Mouse (Mus musculus): ENCODE data around the gene Oprm1. TPM values are rescaled to one million over a fixed set of nuclear protein-coding genes. Genes with fewer than 3 reads are reported as not detected.

Gene Oprm1
- polyA plus RNA-seq, 1 experiment from 2014 or later = not detected

DNA sequence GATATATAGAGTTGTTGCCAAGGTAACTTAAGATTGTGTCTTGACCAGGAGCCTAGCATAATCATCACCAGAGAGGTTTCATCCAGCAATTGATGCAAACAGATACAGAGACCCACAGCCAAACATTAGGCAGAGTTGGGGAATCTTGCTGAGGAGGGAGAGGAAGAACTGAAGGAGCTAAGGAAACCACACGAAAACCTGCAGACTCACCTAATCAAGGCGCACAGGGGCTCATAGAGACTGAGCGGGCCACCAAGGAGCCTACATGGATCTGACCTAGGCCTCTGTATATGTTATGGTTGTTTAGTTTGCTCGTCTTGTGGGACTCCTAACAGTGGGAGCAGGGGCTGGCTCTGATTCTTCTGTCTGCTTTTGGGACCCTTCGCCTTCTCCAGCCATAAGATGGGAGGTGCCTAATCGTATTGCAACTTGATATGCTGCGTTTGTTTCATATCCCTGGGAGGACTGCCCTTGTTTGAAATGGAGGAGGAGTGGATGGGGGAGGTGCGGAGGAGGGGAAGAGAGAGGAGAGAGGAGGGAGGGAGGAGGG, 318.4 kb downstream of the Oprm1 start:
- Histone ChIP-seq H3K9me3 (ENCODE audit: control insufficient read depth, low read length) (no peaks in the 10 kb centered on the region), H3K9ac (ENCODE audit: low read length) (no peak overlapping the region), H3K4me3 (ENCODE audit: low read length) (peak overlapping the region; percentile 19; the same call in 1 of the 2 replicates), H3K27ac (ENCODE audit: low read length) (peak overlapping the region; percentile 1; the same call in 1 of the 2 replicates), H3K4me2 (ENCODE audit: low read depth, low read length) (peak overlapping the region; percentile 45), H3K36me3 (ENCODE audit: control insufficient read depth, insufficient read depth, low read length) (no peaks in the 10 kb centered on the region), H3K27me3 (ENCODE audit: control insufficient read depth, insufficient read depth, low read depth, low read length) (no peaks in the 10 kb centered on the region), H3K4me1 (replicated peaks; ENCODE audit: control insufficient read depth, insufficient read depth, low read length) (no peaks in the 10 kb centered on the region; the same call in 1 of the 2 replicates)
- WGBS = 32% methylated on average over 7 of the region's 8 CpGs
- peak; percentile 77 for ATAC-seq (ENCODE audit: low read depth)

DNA sequence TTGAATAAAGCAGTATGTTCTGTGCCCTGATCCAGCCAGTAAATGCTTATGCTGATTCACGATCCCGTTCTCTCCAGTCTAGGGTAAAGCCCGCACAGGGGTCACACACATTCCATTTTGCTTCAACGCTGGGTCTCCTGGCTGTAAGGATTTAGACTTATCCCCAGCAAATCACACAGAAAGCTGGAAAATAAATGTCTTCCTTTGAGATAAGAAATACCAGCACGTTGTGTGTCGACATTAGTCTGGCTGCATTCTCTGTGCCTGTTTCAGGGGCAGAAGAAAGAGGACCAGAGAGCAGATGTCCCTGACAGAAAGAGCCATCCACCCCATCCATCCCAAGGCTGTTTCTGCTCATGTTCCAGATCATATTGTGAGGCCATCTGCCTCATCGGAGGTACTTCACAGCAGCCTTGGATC, 319.1 kb downstream of the Oprm1 start:
- H3K4me2 ChIP-seq (ENCODE audit: low read depth, low read length) = no peak overlapping the region
- 38% methylated on average over 7 of the region's 7 CpGs for WGBS

DNA sequence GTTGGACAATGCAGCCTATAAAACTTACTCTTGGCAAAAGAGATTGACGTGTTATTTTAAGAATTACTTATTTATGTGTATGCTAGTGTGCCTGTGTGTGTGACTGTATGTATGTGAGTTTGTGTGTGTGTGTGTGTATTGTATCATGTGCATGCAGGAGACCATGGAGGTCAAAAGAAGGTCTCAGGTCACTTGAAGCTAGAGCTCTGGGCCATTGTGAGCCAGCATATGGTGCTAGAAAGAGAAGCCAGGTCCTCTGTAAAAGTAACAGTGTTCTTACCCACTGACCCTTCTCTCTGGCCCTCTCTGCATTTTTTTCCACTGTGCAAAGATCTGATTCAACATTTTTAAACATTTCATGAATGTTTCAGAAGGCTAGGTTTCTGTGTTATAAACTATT, 319.7 kb downstream of the Oprm1 start:
- Histone ChIP-seq H3K36me3 (ENCODE audit: control insufficient read depth, insufficient read depth, low read length) (no peaks in the 10 kb centered on the region), H3K9ac (ENCODE audit: low read length) (no peak overlapping the region), H3K27me3 (ENCODE audit: control insufficient read depth, insufficient read depth, low read depth, low read length) (no peaks in the 10 kb centered on the region), H3K4me3 (ENCODE audit: low read length) (no peak overlapping the region), H3K4me1 (replicated peaks; ENCODE audit: control insufficient read depth, insufficient read depth, low read length) (no peaks in the 10 kb centered on the region; the same call in 1 of the 2 replicates), H3K4me2 (ENCODE audit: low read depth, low read length) (no peak overlapping the region), H3K9me3 (ENCODE audit: control insufficient read depth, low read length) (no peaks in the 10 kb centered on the region), H3K27ac (ENCODE audit: low read length) (peak overlapping the region; percentile 12; the same call in 1 of the 2 replicates)
- WGBS = 58% methylated on average over 1 of the region's 1 CpGs
- no peak for ATAC-seq (ENCODE audit: low read depth)

More for the DNA sequence above, 319.1 kb downstream of the Oprm1 start:
- H3K9ac ChIP-seq (ENCODE audit: low read length) = no peak overlapping the region
- H3K27me3 ChIP-seq (ENCODE audit: control insufficient read depth, insufficient read depth, low read depth, low read length) = no peaks in the 10 kb centered on the region
- no peaks in the 10 kb centered on the region for H3K36me3 ChIP-seq (ENCODE audit: control insufficient read depth, insufficient read depth, low read length)
- no peaks in the 10 kb centered on the region; the same call in 1 of the 2 replicates for H3K4me1 ChIP-seq (replicated peaks; ENCODE audit: control insufficient read depth, insufficient read depth, low read length)
- H3K4me3 ChIP-seq (ENCODE audit: low read length) = no peak overlapping the region
- no peaks in the 10 kb centered on the region for H3K9me3 ChIP-seq (ENCODE audit: control insufficient read depth, low read length)
- no peak overlapping the region for H3K27ac ChIP-seq (ENCODE audit: low read length)
- ATAC-seq (ENCODE audit: low read depth) = peak; percentile 74

Other genes starting within 250 kb of the Oprm1 start
- gene Gm10945, start 3.3 kb downstream of the Oprm1 start, polyA plus RNA-seq (2015; fragmentation: Nextera tagmentation; extraction: Ambion mirVana) = not detected in 2 replicates